Mouse (Mus musculus) thymus, postnatal 10 days (tissue): Measurements from ENCODE around the gene Cog4.
"Not testable (repeated sequence)": the region's sequence is repeated elsewhere in the genome, so short reads cannot be mapped to it uniquely, and the experiment has no call there.

Source experiments
- DNase-seq, 2 experiments: peaks; one replicate each; pipeline ENCODE4 v3.0.0; 2021; ENCODE audit warnings: low spot score in 2 of 2

Cog4 gene

GRCm38 (mm10) chr8:110889904-110890470 is 43.6 kb downstream of the Cog4 start:
- no peak for DNase-seq

GRCm38 (mm10) chr8:110892040-110892439 is 45.6 kb downstream of the Cog4 start:
- DNase-seq: no peak

GRCm38 (mm10) chr8:110892913-110893312 is 46.5 kb downstream of the Cog4 start:
- no peak for DNase-seq

GRCm38 (mm10) chr8:110894851-110895250 is 48.5 kb downstream of the Cog4 start:
- DNase-seq: no peak

GRCm38 (mm10) chr8:110895254-110895653 is 48.9 kb downstream of the Cog4 start:
- DNase-seq: no peak

- DNase-seq: no peak
Observed at GRCm38 (mm10) chr8:110895812-110896211, 49.4 kb downstream of the Cog4 start.

GRCm38 (mm10) chr8:110897495-110897894 is 51.1 kb downstream of the Cog4 start:
- DNase-seq: no peak

- DNase-seq: no peak
Observed at GRCm38 (mm10) chr8:110901056-110901455, 54.7 kb downstream of the Cog4 start.

- peak; percentile 76 to 81 for DNase-seq
Observed at GRCm38 (mm10) chr8:110901839-110902578, 55.6 kb downstream of the Cog4 start, which contains the start of gene Fuk. Fuk (minus strand) TSS chr8:110902488.

GRCm38 (mm10) chr8:110902579-110902965 is 56.2 kb downstream of the Cog4 start:
- no peak for DNase-seq

GRCm38 (mm10) chr8:110905404-110905803 is 59.0 kb downstream of the Cog4 start:
- DNase-seq: no peak

- DNase-seq: no peak
Observed at GRCm38 (mm10) chr8:110906682-110907081, 60.3 kb downstream of the Cog4 start.

- DNase-seq: not testable (repeated sequence)
Observed at GRCm38 (mm10) chr8:110909850-110910249, 63.5 kb downstream of the Cog4 start.

- DNase-seq: no peak
Observed at GRCm38 (mm10) chr8:110911576-110912570, 65.5 kb downstream of the Cog4 start.

- no peak for DNase-seq
Observed at GRCm38 (mm10) chr8:110917415-110917814, 71.0 kb downstream of the Cog4 start.

- DNase-seq: no peak
Observed at GRCm38 (mm10) chr8:110918027-110918426, 71.6 kb downstream of the Cog4 start.

- no peak for DNase-seq
Observed at GRCm38 (mm10) chr8:110918460-110918859, 72.1 kb downstream of the Cog4 start.

- DNase-seq: peak; percentile 79 to 87
Observed at GRCm38 (mm10) chr8:110919341-110920031, 73.1 kb downstream of the Cog4 start, which contains the start of gene St3gal2. St3gal2 (plus strand) TSS chr8:110919922.

- peak in 1 of 2 experiments; percentile 42 for DNase-seq
Observed at GRCm38 (mm10) chr8:110920032-110920772, 73.8 kb downstream of the Cog4 start.

- no peak for DNase-seq
Observed at GRCm38 (mm10) chr8:110920773-110921277, 74.4 kb downstream of the Cog4 start.
